Mouse (Mus musculus) bone marrow macrophage, adult 2 months (primary cell): ENCODE results near the gene Snrnp35.

Experiments used
- CTCF ChIP-seq: IDR thresholded peaks from 2 replicates; pipeline ENCODE4 v1.5.1; 2012; ENCODE audit warnings: low read depth, mild to moderate bottlenecking, low read length, moderate library complexity
- POLR2A ChIP-seq: IDR thresholded peaks from 2 replicates; pipeline ENCODE4 v1.6.1; 2012; ENCODE audit warnings: mild to moderate bottlenecking, low read depth, low read length, borderline replicate concordance

DNA sequence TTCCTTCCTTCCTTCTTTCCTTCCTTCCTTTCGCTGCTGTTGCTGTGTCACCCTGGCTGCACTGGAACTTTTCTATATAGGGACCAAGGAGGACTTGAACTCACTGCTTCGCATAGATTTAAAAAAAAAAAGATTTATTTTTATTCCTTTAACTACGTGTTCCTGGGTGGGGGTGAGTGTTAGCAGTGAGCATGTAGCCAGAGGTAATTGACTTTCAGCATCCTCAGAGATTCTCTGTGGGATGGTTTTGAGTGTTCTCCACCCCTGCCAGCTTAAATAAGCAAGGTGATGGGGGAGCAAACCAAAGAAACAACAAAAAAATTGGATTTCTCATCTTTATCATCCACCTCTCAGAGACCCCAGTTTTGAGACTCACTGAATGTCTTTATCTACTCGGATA lies 57.0 kb downstream of the Snrnp35 start:
- TF ChIP-seq CTCF, result no peak
- TF ChIP-seq POLR2A, result no peak
